Mouse (Mus musculus) limb, embryonic 11.5 days (tissue): ENCODE results near the gene Cad. TPM values are rescaled to one million over a fixed set of nuclear protein-coding genes. Genes with fewer than 3 reads are reported as not detected.
"Not testable (repeated sequence)": the region's sequence is repeated elsewhere in the genome, so short reads cannot be mapped to it uniquely, and the experiment has no call there.

Experiments
- ATAC-seq: fragments of 200-750 bp; cut with Nextera tagmentation; 2 replicates; pipeline ENCODE4 v1.8.0; 2017; ENCODE audit warnings: low read depth; ENCODE audit not compliant: insufficient number of reproducible peaks, low FRiP score, low TSS enrichment
- DNase-seq: peaks from one replicate; pipeline ENCODE4 v3.0.0-alpha.2; 2015; ENCODE audit warnings: low spot score
- H3K27ac ChIP-seq: fragments of 300-500 bp; sonication (generic); replicated peaks from 2 replicates; pipeline ENCODE4 v1.5.1; 2014; ENCODE audit warnings: low read depth, mild to moderate bottlenecking, low read length
- H3K27me3 ChIP-seq: fragments of 300-500 bp; sonication (generic); 2 replicates; pipeline ENCODE4 v1.6.1; 2014; ENCODE audit warnings: mild to moderate bottlenecking, low read length, mixed read lengths; ENCODE audit not compliant: control insufficient read depth, insufficient read depth
- H3K36me3 ChIP-seq: fragments of 300-500 bp; sonication (generic); 2 replicates; pipeline ENCODE4 v1.6.1; 2014; ENCODE audit warnings: mild to moderate bottlenecking, low read length, moderate library complexity, mixed read lengths; ENCODE audit not compliant: control insufficient read depth, insufficient read depth
- H3K4me1 ChIP-seq: fragments of 300-500 bp; sonication (generic); 2 replicates; pipeline ENCODE4 v1.6.1; 2014; ENCODE audit warnings: low read length, mixed read lengths; ENCODE audit not compliant: control insufficient read depth, insufficient read depth
- H3K4me2 ChIP-seq: fragments of 300-500 bp; sonication (generic); 2 replicates; pipeline ENCODE4 v1.6.1; 2014; ENCODE audit warnings: low read depth, mild to moderate bottlenecking, moderate library complexity; ENCODE audit not compliant: severe bottlenecking
- H3K4me3 ChIP-seq: fragments of 300-500 bp; sonication (generic); 2 replicates; pipeline ENCODE4 v1.5.1; 2014; ENCODE audit warnings: low read depth, low read length
- H3K9ac ChIP-seq: fragments of 300-500 bp; sonication (generic); 2 replicates; pipeline ENCODE4 v1.6.1; 2014; ENCODE audit warnings: mild to moderate bottlenecking, low read length
- H3K9me3 ChIP-seq: fragments of 300-500 bp; sonication (generic); 2 replicates; pipeline ENCODE4 v1.6.1; 2016; ENCODE audit warnings: low read length; ENCODE audit not compliant: control insufficient read depth
- WGBS: fragments of 180-500 bp; shearing (Covaris S2); extraction: QIAGEN DNeasy Blood & Tissue Kit; methylation state at CpG from one replicate; pipeline ENCODE4 v1.1.7; 2014; 5-methylcytosine and 5-hydroxymethylcytosine counted together
- polyA plus RNA-seq: library from polyadenylated mRNA; unstranded; fragments of >200 nt; fragmentation: Nextera tagmentation; extraction: Ambion mirVana; gene quantifications from 2 replicates; pipeline ENCODE4 v1.2.1, GENCODE M21; 2014

Gene Cad
- polyA plus RNA-seq, result 33.7 and 36.1 TPM in 2 replicates

DNA sequence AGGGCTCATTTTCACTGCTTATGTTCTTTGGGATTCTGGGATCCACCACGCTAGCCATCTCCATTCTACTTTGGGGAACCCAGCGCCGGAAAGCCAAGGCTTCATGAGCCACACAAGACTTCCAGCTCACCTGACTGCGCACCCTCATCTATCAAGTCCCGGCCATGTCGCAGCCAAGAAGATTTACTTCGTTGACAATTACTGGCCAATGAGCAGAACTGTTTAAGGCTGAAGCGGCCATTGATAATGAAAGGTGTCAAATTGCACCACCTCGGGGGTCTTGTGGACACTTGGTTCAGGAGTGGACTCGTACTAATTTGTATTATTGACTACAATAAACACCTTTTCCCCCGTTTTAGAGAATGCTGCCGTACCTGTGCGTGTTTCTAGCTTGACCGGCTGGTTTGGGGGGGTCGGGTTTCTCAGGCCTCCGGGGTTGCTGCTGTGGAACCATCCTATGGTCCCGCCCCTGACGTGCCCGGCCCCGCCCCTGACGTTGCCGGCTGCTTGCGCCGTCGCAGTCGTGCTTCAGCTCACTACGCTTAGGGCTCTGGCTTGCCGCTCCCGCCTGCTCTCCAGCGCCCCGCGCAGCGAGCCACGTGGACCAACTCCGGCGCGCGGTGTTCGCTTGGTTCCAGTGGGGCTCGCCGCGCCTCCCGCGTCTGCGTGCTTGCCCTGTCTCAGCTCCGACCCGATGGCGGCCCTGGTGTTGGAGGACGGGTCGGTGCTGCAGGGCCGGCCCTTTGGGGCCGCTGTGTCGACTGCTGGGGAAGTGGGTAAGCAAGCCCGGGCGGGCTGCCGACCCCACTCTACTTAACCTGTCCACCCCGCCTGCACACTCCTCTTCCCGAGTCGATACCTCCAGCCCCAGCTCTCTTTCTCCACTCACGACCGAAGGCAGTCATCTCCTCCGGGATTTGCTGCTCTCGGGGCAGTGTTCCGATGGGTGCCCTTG lies at the start of gene Cad:
TSS of gene Cad (plus strand) at position 520 of the 955 bp plus-strand sequence.
- Histone ChIP-seq H3K36me3 (peaks cover 4% of the 10 kb centered on the region), H3K4me2 (peak within 1 kb of the TSS; percentile 85), H3K4me3 (peak within 1 kb of the TSS; percentile 73), H3K27me3 (no peaks in the 10 kb centered on the region), H3K4me1 (peaks cover 9% of the 10 kb centered on the region), H3K27ac (peak within 1 kb of the TSS; percentile 47; the same call in 1 of the 2 replicates), H3K9ac (peak within 1 kb of the TSS; percentile 86), H3K9me3 (no peaks in the 10 kb centered on the region)
- under 1% methylated on average over 64 of the region's 64 CpGs for WGBS
- ATAC-seq, result peak; percentile 97
- peak; percentile 97 for DNase-seq

DNA sequence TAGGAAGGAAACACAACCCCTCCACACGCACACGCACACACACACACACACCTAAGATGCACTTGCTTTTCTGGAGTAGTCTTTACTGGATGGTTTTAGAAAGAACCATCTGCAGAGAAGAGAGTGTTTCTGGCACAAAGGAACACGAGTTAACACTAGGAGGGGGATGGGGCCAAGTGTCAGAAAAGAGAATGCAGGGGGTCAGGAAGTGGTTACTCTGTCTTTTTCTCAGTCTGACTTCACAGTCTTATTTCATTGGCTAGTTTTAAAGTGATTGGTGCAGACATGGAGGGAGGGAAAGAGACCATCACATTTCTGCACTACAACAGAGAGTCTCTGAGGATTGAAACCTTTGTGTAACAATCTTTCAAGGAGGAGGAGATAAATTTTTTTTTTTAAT lies 41.8 kb upstream of the Cad start:
- H3K9me3 ChIP-seq, result no peaks in the 10 kb centered on the region
- no peak overlapping the region for H3K4me3 ChIP-seq
- H3K4me1 ChIP-seq, result no peaks in the 10 kb centered on the region
- ATAC-seq (no peak), DNase-seq (no peak)
- no peak overlapping the region for H3K27ac ChIP-seq
- no peaks in the 10 kb centered on the region for H3K36me3 ChIP-seq
- H3K27me3 ChIP-seq, result no peaks in the 10 kb centered on the region
- 74% methylated on average over 3 of the region's 3 CpGs for WGBS
- no peak overlapping the region for H3K4me2 ChIP-seq
- H3K9ac ChIP-seq, result no peak overlapping the region

DNA sequence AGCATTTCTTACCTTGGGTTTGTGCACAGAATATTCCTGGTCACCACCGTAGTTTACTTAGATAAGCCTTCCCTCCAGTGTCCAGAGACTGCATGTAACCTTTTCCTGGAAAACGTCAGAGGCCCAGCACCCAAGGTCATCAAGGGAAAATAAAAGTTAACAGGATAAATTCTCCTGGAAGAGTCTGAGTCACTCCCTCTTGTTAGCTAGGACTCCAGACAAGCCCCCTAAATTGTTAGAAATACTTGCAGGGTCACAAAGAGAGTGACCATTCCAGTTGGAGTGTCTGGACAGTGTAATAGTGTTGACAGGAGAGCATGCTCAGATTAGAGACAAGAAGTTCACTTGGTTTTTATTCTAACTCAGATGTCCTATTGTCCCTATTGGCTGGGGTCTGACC lies 38.7 kb upstream of the Cad start:
- no peak for DNase-seq
- Histone ChIP-seq H3K27me3 (no peaks in the 10 kb centered on the region), H3K4me1 (no peaks in the 10 kb centered on the region), H3K4me2 (no peak overlapping the region), H3K9me3 (no peaks in the 10 kb centered on the region), H3K36me3 (no peaks in the 10 kb centered on the region), H3K4me3 (no peak overlapping the region), H3K27ac (no peak overlapping the region), H3K9ac (no peak overlapping the region)
- ATAC-seq, result no peak
- 63% methylated on average over 2 of the region's 2 CpGs for WGBS

DNA sequence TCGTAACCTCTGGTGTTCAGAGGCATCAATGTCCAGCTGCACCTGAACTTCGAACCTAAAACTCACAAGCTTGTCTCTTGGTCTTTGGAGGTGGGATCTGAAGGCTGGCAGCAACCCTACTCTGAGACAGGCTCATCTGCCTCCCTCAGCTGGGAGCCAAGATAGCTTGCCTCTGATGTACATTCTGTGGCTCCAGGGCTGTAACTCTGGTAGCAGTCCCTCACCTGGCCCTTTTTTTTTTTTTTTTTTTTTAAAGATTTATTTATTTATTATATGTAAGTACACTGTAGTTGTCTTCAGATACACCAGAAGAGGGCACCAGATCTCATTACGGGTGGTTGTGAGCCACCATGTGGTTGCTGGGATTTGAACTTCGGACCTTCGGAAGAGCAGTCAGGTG lies 32.8 kb upstream of the Cad start:
- WGBS, result 86% methylated on average over 4 of the region's 5 CpGs
- not testable (repeated sequence) for H3K36me3 ChIP-seq, ATAC-seq, H3K27me3 ChIP-seq, H3K9ac ChIP-seq, H3K9me3 ChIP-seq, H3K27ac ChIP-seq, H3K4me3 ChIP-seq, H3K4me2 ChIP-seq, H3K4me1 ChIP-seq, DNase-seq

DNA sequence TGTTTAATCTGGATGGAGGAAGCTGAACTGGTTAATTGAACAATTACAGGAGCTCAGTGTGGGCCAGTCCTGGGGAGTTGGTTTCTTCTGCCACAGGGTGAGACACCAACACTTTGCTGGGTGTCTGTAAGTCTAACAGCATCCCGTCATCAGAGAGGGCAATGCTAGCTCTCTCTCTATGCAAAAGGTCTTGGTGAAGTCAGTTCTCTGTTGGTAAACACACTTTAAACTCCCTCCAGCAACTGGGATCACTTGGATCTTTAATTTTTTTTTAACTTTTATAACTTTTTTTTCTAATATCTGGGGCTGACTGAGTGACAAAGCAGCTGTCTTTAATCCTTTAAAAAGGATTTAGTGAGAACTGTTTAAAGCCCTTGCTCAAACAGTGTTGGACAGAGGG lies 31.9 kb upstream of the Cad start:
- no peak for ATAC-seq
- no peaks in the 10 kb centered on the region for H3K27me3 ChIP-seq
- H3K9me3 ChIP-seq, result no peaks in the 10 kb centered on the region
- no peak overlapping the region for H3K9ac ChIP-seq
- H3K4me1 ChIP-seq, result 0 out of 2 replicates have a peak, but pooled peaks cover 2% of the 10 kb centered on the region
- H3K4me3 ChIP-seq, result no peak overlapping the region
- H3K27ac ChIP-seq, result no peak overlapping the region
- no peak overlapping the region for H3K4me2 ChIP-seq
- WGBS, result 42% methylated on average over 1 of the region's 1 CpGs
- no peak for DNase-seq
- H3K36me3 ChIP-seq, result no peaks in the 10 kb centered on the region

DNA sequence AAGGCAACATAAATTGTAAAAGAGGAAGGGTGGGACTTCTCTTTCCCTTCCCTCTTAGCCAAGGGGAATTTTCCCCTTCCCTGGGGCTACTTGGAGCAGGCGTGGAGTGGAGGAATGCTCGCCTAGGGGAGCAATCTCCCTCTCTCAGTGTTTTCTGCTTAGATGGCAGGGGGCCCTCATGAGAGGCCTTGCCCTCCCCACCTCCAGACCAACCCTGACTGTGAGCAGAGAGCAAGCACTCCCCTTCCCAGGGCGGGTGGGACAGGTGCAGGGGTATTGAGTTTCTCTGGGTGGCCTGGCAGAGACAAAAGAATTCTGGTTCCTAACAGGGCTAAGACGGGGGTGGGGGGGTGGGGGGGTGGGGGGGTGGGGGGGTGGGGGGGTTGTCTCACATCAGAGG lies 31.3 kb upstream of the Cad start:
- 10% methylated on average over 3 of the region's 4 CpGs for WGBS
- no peak overlapping the region for H3K27ac ChIP-seq
- no peak overlapping the region for H3K9ac ChIP-seq
- DNase-seq (peak; percentile 27), ATAC-seq (peak; percentile 65)
- H3K27me3 ChIP-seq, result no peaks in the 10 kb centered on the region
- H3K4me3 ChIP-seq, result no peak overlapping the region
- 0 out of 2 replicates have a peak, but pooled peaks cover 2% of the 10 kb centered on the region for H3K4me1 ChIP-seq
- H3K9me3 ChIP-seq, result no peaks in the 10 kb centered on the region
- H3K36me3 ChIP-seq, result no peaks in the 10 kb centered on the region
- H3K4me2 ChIP-seq, result no peak overlapping the region

DNA sequence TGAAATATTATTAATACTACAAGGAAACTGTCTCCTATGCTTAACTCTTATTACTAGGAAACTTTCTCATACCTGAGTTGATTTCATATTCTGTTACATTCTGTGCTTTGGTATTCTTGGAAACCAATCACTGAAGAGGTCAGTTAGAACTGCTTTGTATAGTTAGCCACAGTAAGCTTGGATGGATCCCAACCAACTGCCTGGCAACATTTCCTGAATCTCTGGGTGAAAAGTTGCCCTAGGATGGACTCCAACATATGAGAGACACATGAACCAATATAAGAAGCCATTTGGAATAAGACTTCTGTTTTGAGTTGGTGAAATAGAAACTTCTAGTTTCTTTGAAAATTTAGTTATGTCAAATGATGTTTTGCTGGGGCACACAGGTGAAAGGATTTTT lies 29.9 kb upstream of the Cad start:
- H3K4me2 ChIP-seq, result no peak overlapping the region
- ATAC-seq (no peak), DNase-seq (no peak)
- H3K9me3 ChIP-seq, result no peaks in the 10 kb centered on the region
- no peak overlapping the region for H3K9ac ChIP-seq
- H3K4me1 ChIP-seq, result 0 out of 2 replicates have a peak, but pooled peaks cover 2% of the 10 kb centered on the region
- no peaks in the 10 kb centered on the region for H3K36me3 ChIP-seq
- no peaks in the 10 kb centered on the region for H3K27me3 ChIP-seq
- H3K4me3 ChIP-seq, result no peak overlapping the region
- no peak overlapping the region for H3K27ac ChIP-seq

DNA sequence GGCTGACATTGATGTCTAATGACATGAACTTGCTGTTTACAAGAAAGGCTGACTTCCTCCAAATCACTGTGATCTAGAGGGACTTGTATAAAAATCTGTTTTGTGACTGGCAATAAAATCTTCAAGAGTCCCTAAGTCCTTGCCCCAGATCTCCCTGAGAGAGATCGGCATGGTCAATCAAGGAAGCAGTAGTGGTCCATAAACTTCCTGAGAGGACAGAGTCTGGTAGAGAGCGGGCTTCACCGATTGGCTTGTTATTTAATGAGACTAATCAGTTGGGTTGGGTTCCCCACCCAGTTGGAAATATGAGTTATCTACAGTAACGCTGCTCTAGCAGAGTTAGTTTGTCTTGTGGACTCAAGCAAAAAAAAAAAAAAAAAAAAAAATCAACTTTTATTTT lies 23.7 kb upstream of the Cad start:
- 62% methylated on average over 4 of the region's 4 CpGs for WGBS
- no peak overlapping the region for H3K4me2 ChIP-seq
- H3K4me1 ChIP-seq, result no peaks in the 10 kb centered on the region
- no peaks in the 10 kb centered on the region for H3K36me3 ChIP-seq
- no peak for ATAC-seq
- H3K27me3 ChIP-seq, result no peaks in the 10 kb centered on the region
- no peaks in the 10 kb centered on the region for H3K9me3 ChIP-seq
- no peak for DNase-seq
- no peak overlapping the region for H3K27ac ChIP-seq
- no peak overlapping the region for H3K9ac ChIP-seq
- H3K4me3 ChIP-seq, result no peak overlapping the region
